Mouse (Mus musculus) CH12.LX (cell line): ENCODE data around the gene Gfra4. TPM values are rescaled to one million over a fixed set of nuclear protein-coding genes. Genes with fewer than 3 reads are reported as not detected.

ENCODE experiments used
- DNase-seq: peaks from one replicate; pipeline ENCODE4 v3.0.0-alpha.2; 2013; ENCODE audit errors: extremely low read depth
- H3K27ac ChIP-seq: 2 replicates; pipeline ENCODE4 v1.5.1; 2012; ENCODE audit warnings: low read depth, mild to moderate bottlenecking, control low read depth, moderate library complexity; ENCODE audit not compliant: insufficient read depth
- H3K27me3 ChIP-seq: replicated peaks from 2 replicates; pipeline ENCODE3; 2012; ENCODE audit warnings: inconsistent platforms
- H3K36me3 ChIP-seq, 2 experiments: replicated peaks in 1 of 2; 2 replicates each; pipeline versions ENCODE3 to v1.6.1; 2012; ENCODE audit warnings: inconsistent platforms in 1 of 2, low read length in 1 of 2, mild to moderate bottlenecking in 1 of 2, mixed read lengths in 1 of 2, moderate library complexity in 1 of 2; ENCODE audit not compliant: control insufficient read depth in 1 of 2, insufficient read depth in 1 of 2
- H3K4me1 ChIP-seq, 2 experiments: 2 replicates each; pipeline ENCODE4 v1.6.1; 2012; ENCODE audit warnings: inconsistent platforms in 1 of 2, moderate library complexity in 1 of 2; ENCODE audit not compliant: insufficient read depth in 2 of 2, control insufficient read depth in 1 of 2
- H3K4me2 ChIP-seq: 2 replicates; pipeline ENCODE4 v1.6.1; 2012; ENCODE audit warnings: low read depth, mild to moderate bottlenecking, control low read depth; ENCODE audit not compliant: poor library complexity, insufficient read depth, severe bottlenecking
- H3K4me3 ChIP-seq, 3 experiments: fragments of 150-350 bp in 1 of 3; sonication (generic) in 1 of 3; replicated peaks in 1 of 3; 2 replicates each; pipeline versions ENCODE3 to v1.5.1; 2011 to 2012; ENCODE audit warnings: low read depth in 2 of 3, low read length in 2 of 3, mild to moderate bottlenecking in 2 of 3, moderate library complexity in 2 of 3, control low read depth in 1 of 3, improper control_type of control experiment in 1 of 3, inconsistent platforms in 1 of 3, mixed read lengths in 1 of 3; ENCODE audit not compliant: poor library complexity in 1 of 3
- H3K79me2 ChIP-seq: replicated peaks from 2 replicates; pipeline ENCODE4 v1.6.1; 2012; ENCODE audit warnings: mild to moderate bottlenecking, moderate library complexity; ENCODE audit not compliant: control insufficient read depth, poor library complexity, insufficient read depth, severe bottlenecking; ENCODE audit errors: extremely low read depth
- H3K9ac ChIP-seq: 2 replicates; pipeline ENCODE4 v1.6.1; 2012; ENCODE audit warnings: low read depth, mild to moderate bottlenecking, control low read depth, moderate library complexity; ENCODE audit not compliant: insufficient read depth
- H3K9me3 ChIP-seq: replicated peaks from 2 replicates; pipeline ENCODE3; 2012; ENCODE audit warnings: low read length, inconsistent platforms, mixed read lengths
- BHLHE40 ChIP-seq: IDR thresholded peaks from 2 replicates; pipeline ENCODE4 v1.6.1; 2011; ENCODE audit warnings: mild to moderate bottlenecking, low read depth, low read length, improper control_type of control experiment
- CHD1 ChIP-seq: IDR thresholded peaks from 2 replicates; pipeline ENCODE4 v1.6.1; 2012; ENCODE audit warnings: low read depth, low read length, improper control_type of control experiment, inconsistent platforms
- CTCF ChIP-seq, 2 experiments: IDR thresholded peaks in 1 of 2; conservative IDR thresholded peaks in 1 of 2; 2 replicates each; pipeline ENCODE4 v1.5.1; 2011 to 2012; ENCODE audit warnings: low read depth in 2 of 2, low read length in 2 of 2, improper control_type of control experiment in 1 of 2, inconsistent platforms in 1 of 2, mild to moderate bottlenecking in 1 of 2, moderate library complexity in 1 of 2
- E2F4 ChIP-seq: IDR thresholded peaks from 2 replicates; pipeline ENCODE4 v1.6.1; 2011; ENCODE audit warnings: low read depth, low read length, improper control_type of control experiment; ENCODE audit not compliant: insufficient replicate concordance
- ELF1 ChIP-seq: IDR thresholded peaks from 2 replicates; pipeline ENCODE4 v1.6.1; 2014; ENCODE audit warnings: low read depth, mild to moderate bottlenecking, inconsistent platforms, low read length, improper control_type of control experiment
- EP300 ChIP-seq: IDR thresholded peaks from 2 replicates; pipeline ENCODE4 v1.6.1; 2011; ENCODE audit warnings: low read length, improper control_type of control experiment
- ETS1 ChIP-seq: conservative IDR thresholded peaks from 2 replicates; pipeline ENCODE4 v1.6.1; 2012; ENCODE audit warnings: low read depth, mild to moderate bottlenecking, inconsistent platforms, low read length, improper control_type of control experiment, moderate library complexity
- JUN ChIP-seq: IDR thresholded peaks from 2 replicates; pipeline ENCODE4 v1.6.1; 2011; ENCODE audit warnings: low read depth, mild to moderate bottlenecking, low read length, improper control_type of control experiment, moderate library complexity; ENCODE audit not compliant: insufficient read depth
- KAT2A ChIP-seq: IDR thresholded peaks from 2 replicates; pipeline ENCODE4 v1.6.1; 2012; ENCODE audit warnings: low read length, improper control_type of control experiment, inconsistent platforms; ENCODE audit not compliant: insufficient replicate concordance
- MAFK ChIP-seq: IDR thresholded peaks from 2 replicates; pipeline ENCODE4 v1.6.1; 2011; ENCODE audit warnings: low read length, improper control_type of control experiment; ENCODE audit not compliant: insufficient replicate concordance
- MAX ChIP-seq: IDR thresholded peaks from 2 replicates; pipeline ENCODE4 v1.6.1; 2011; ENCODE audit warnings: low read length, improper control_type of control experiment
- MAZ ChIP-seq: IDR thresholded peaks from 2 replicates; pipeline ENCODE4 v1.6.1; 2012; ENCODE audit warnings: low read depth, mild to moderate bottlenecking, inconsistent platforms, low read length, improper control_type of control experiment, moderate library complexity
- MEF2A ChIP-seq: IDR thresholded peaks from 2 replicates; pipeline ENCODE4 v1.6.1; 2014; ENCODE audit warnings: low read depth, mild to moderate bottlenecking, inconsistent platforms, low read length, improper control_type of control experiment, borderline replicate concordance
- MXI1 ChIP-seq: IDR thresholded peaks from 2 replicates; pipeline ENCODE4 v1.6.1; 2011; ENCODE audit warnings: mild to moderate bottlenecking, low read depth, low read length, improper control_type of control experiment
- MYC ChIP-seq: IDR thresholded peaks from 2 replicates; pipeline ENCODE4 v1.6.1; 2011; ENCODE audit warnings: low read depth, mild to moderate bottlenecking, improper control_type of control experiment, low read length
- NRF1 ChIP-seq: IDR thresholded peaks from 2 replicates; pipeline ENCODE4 v1.6.1; 2014; ENCODE audit warnings: low read depth, mild to moderate bottlenecking, inconsistent platforms, low read length, improper control_type of control experiment, moderate library complexity
- RCOR1 ChIP-seq: conservative IDR thresholded peaks from 2 replicates; pipeline ENCODE4 v1.6.1; 2012; ENCODE audit warnings: low read depth, mild to moderate bottlenecking, inconsistent platforms, low read length, improper control_type of control experiment
- USF2 ChIP-seq: conservative IDR thresholded peaks from 2 replicates; pipeline ENCODE4 v1.6.1; 2011; ENCODE audit warnings: low read depth, low read length, improper control_type of control experiment
- ZC3H11A ChIP-seq: IDR thresholded peaks from 2 replicates; pipeline ENCODE4 v1.6.1; 2012; ENCODE audit warnings: low read depth, mild to moderate bottlenecking, inconsistent platforms, low read length, improper control_type of control experiment
- ZKSCAN1 ChIP-seq: IDR thresholded peaks from 2 replicates; pipeline ENCODE4 v1.6.1; 2012; ENCODE audit warnings: low read depth, inconsistent platforms, low read length, improper control_type of control experiment, borderline replicate concordance
- ZMIZ1 ChIP-seq: IDR thresholded peaks from 2 replicates; pipeline ENCODE4 v1.6.1; 2012; ENCODE audit warnings: low read depth, mild to moderate bottlenecking, inconsistent platforms, low read length, improper control_type of control experiment
- dilution Hi-C: fragments of 300-500 bp; cut with MboI; formaldehyde crosslinking; loops from 2 replicates; pipeline ENCODE4 v1.14.3; 2020; ENCODE audit warnings: low sequenced_read_pairs; ENCODE audit not compliant: extremely low pct_unique_long_range_greater_than_20kb, extremely low pct_ligation_motif_present
- in situ Hi-C: fragments of 300-500 bp; cut with MboI; formaldehyde crosslinking; loops from 3 replicates; pipeline ENCODE4 v1.14.3; 2019; ENCODE audit warnings: low sequenced_read_pairs, low pct_ligation_motif_present, low pct_unique_long_range_greater_than_20kb, mixed read lengths
- polyA plus RNA-seq: library from polyadenylated mRNA; unstranded; fragments of >175 nt; gene quantifications from 2 replicates; pipeline ENCODE4 v1.2.1, GENCODE M21; 2012; ENCODE audit warnings: low read depth; ENCODE audit not compliant: insufficient read length
- total RNA-seq, 2 experiments: library from RNA; depleted of rRNA; stranded (reverse); fragments of 300-350 nt in 1 of 2; fragments of >200 nt in 1 of 2; gene quantifications; 2 replicates each; pipeline ENCODE4 v1.2.3; 2012 to 2014

The Gfra4 gene
- total and polyA plus RNA-seq, 3 experiments: not detected

GRCm38 (mm10) chr2:131040854-131041825, 1.7 kb downstream of the Gfra4 start:
- Histone ChIP-seq H3K4me2 (no peak overlapping the region), H3K4me3 (no peak overlapping the region), H3K36me3 (no peaks in the 10 kb centered on the region), H3K27ac (no peak overlapping the region), H3K4me1 (peaks cover 6 to 9% of the 10 kb centered on the region in 2 experiments), H3K9ac (no peak overlapping the region), H3K79me2 (no peaks in the 10 kb centered on the region), H3K27me3 (peaks cover 1% of the 10 kb centered on the region), H3K9me3 (no peaks in the 10 kb centered on the region)
- dilution Hi-C loops (no loop called here), in situ Hi-C loops (no loop called here)
- TF ChIP-seq MAX (no peak), MAFK (no peak), EP300 (no peak), NRF1 (no peak), MEF2A (no peak), ZMIZ1 (no peak), RCOR1 (no peak), MXI1 (no peak), CHD1 (no peak), ETS1 (no peak), MAZ (no peak), E2F4 (no peak), JUN (no peak), ELF1 (no peak), BHLHE40 (no peak)
- DNase-seq: no peak

DNA sequence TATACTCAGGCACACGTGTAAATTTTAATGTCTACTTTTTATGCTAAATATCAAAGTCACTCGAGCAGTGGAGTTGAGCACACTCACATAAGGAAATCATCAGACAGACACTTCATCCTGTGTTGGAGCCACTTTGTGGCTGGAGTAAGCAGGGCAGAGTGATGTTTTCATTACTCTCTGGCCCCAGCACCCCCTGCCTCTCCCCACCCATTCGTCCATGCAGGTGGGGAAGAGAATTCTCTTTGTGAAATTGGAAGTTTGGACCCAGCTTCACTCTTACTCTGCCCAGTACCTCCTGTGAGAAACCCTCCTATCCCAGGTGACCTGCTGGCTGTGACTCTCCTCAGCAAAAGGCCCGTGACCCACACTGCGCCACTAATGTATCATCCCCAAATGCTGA, 4.2 kb downstream of the Gfra4 start:
- H3K4me3 ChIP-seq: no peak overlapping the region
- no peak for DNase-seq
- H3K27ac ChIP-seq: no peak overlapping the region
- H3K79me2 ChIP-seq: no peaks in the 10 kb centered on the region
- dilution Hi-C loops: no loop called here
- no peaks in the 10 kb centered on the region for H3K36me3 ChIP-seq
- H3K27me3 ChIP-seq: peaks cover 6% of the 10 kb centered on the region
- peaks cover 4 to 9% of the 10 kb centered on the region in 2 experiments for H3K4me1 ChIP-seq
- in situ Hi-C loops: no loop called here
- H3K9me3 ChIP-seq: no peaks in the 10 kb centered on the region
- no peak overlapping the region for H3K9ac ChIP-seq
- TF ChIP-seq MYC (no peak), USF2 (no peak), ZC3H11A (no peak), KAT2A (no peak), MXI1 (no peak), MAFK (no peak), MAZ (no peak), ZKSCAN1 (no peak), MEF2A (no peak), CTCF (conservative IDR thresholded peaks at IDR 0.05 in 1 of 2, IDR thresholded peaks at IDR 0.05 in 1 of 2; ENCODE audit: low read depth in 2 of 2, low read length in 2 of 2) (no peak), E2F4 (no peak)
- no peak overlapping the region for H3K4me2 ChIP-seq
